Mouse (Mus musculus) heart, adult 2 months (tissue): ENCODE measurements around the gene Slc4a11.

Experiments used
- CTCF ChIP-seq: fragments of 200-600 bp; IDR thresholded peaks from 2 replicates; pipeline ENCODE4 v1.8.1; 2022; ENCODE audit warnings: antibody characterized with exemption, mild to moderate bottlenecking, moderate library complexity
- POLR2A ChIP-seq: fragments of 200-500 bp; IDR thresholded peaks from 2 replicates; pipeline ENCODE4 v1.6.1; 2011; ENCODE audit warnings: mild to moderate bottlenecking, low read depth, low read length, control low read depth; ENCODE audit not compliant: insufficient read depth

GRCm38 (mm10) chr2:130740096-130740495 is 42.8 kb upstream of the Slc4a11 start:
- TF ChIP-seq CTCF (no peak), POLR2A (no peak)
